Mouse (Mus musculus): ENCODE data around the gene Rad51b.
A peak's percentile ranks its signal among the peaks of the same experiment; 100 is the strongest.

Rad51b gene

GRCm38 (mm10) chr12:79759180-79759902 is 462.3 kb downstream of the Rad51b start:
- no peak for DNase-seq (ENCODE audit: extremely low read depth, low read depth)

GRCm38 (mm10) chr12:79761217-79761616 is 464.1 kb downstream of the Rad51b start:
- DNase-seq (ENCODE audit: extremely low read depth, low read depth) = no peak

- no peak for DNase-seq (ENCODE audit: extremely low read depth, low read depth)
Measured at GRCm38 (mm10) chr12:79762087-79762486, 465.0 kb downstream of the Rad51b start.

GRCm38 (mm10) chr12:79762570-79763275 is 465.6 kb downstream of the Rad51b start:
- no peak for DNase-seq (ENCODE audit: extremely low read depth, low read depth)

- DNase-seq (ENCODE audit: extremely low read depth, low read depth) = no peak
Measured at GRCm38 (mm10) chr12:79766116-79766515, 469.0 kb downstream of the Rad51b start.

- DNase-seq (ENCODE audit: extremely low read depth, low read depth) = no peak
Measured at GRCm38 (mm10) chr12:79768741-79769322, 471.8 kb downstream of the Rad51b start.

GRCm38 (mm10) chr12:79769763-79770162 is 472.7 kb downstream of the Rad51b start:
- DNase-seq (ENCODE audit: extremely low read depth, low read depth) = peak; percentile 35

- no peak for DNase-seq (ENCODE audit: extremely low read depth, low read depth)
Measured at GRCm38 (mm10) chr12:79771194-79771593, 474.1 kb downstream of the Rad51b start.

- DNase-seq (ENCODE audit: extremely low read depth, low read depth) = no peak
Measured at GRCm38 (mm10) chr12:79771741-79772140, 474.7 kb downstream of the Rad51b start.

- DNase-seq (ENCODE audit: extremely low read depth, low read depth) = no peak
Measured at GRCm38 (mm10) chr12:79773246-79773645, 476.2 kb downstream of the Rad51b start.

- no peak for DNase-seq (ENCODE audit: extremely low read depth, low read depth)
Measured at GRCm38 (mm10) chr12:79774571-79774970, 477.5 kb downstream of the Rad51b start.

- DNase-seq (ENCODE audit: extremely low read depth, low read depth) = no peak
Measured at GRCm38 (mm10) chr12:79776828-79777227, 479.7 kb downstream of the Rad51b start.

GRCm38 (mm10) chr12:79780745-79781144 is 483.7 kb downstream of the Rad51b start:
- DNase-seq (ENCODE audit: extremely low read depth, low read depth) = no peak

GRCm38 (mm10) chr12:79781788-79782187 is 484.7 kb downstream of the Rad51b start:
- DNase-seq (ENCODE audit: extremely low read depth, low read depth) = no peak

GRCm38 (mm10) chr12:79782444-79783117 is 485.5 kb downstream of the Rad51b start:
- DNase-seq (ENCODE audit: extremely low read depth, low read depth) = no peak

- no peak for DNase-seq (ENCODE audit: extremely low read depth, low read depth)
Measured at GRCm38 (mm10) chr12:79784159-79784558, 487.1 kb downstream of the Rad51b start.

GRCm38 (mm10) chr12:79785691-79786090 is 488.6 kb downstream of the Rad51b start:
- no peak for DNase-seq (ENCODE audit: extremely low read depth, low read depth)

GRCm38 (mm10) chr12:79787538-79787937 is 490.5 kb downstream of the Rad51b start:
- DNase-seq (ENCODE audit: extremely low read depth, low read depth) = no peak

- no peak for DNase-seq (ENCODE audit: extremely low read depth, low read depth)
Measured at GRCm38 (mm10) chr12:79788340-79788739, 491.3 kb downstream of the Rad51b start.

GRCm38 (mm10) chr12:79789481-79789880 is 492.4 kb downstream of the Rad51b start:
- DNase-seq (ENCODE audit: extremely low read depth, low read depth) = no peak

GRCm38 (mm10) chr12:79793382-79793781 is 496.3 kb downstream of the Rad51b start:
- no peak for DNase-seq (ENCODE audit: extremely low read depth, low read depth)

GRCm38 (mm10) chr12:79794802-79795201 is 497.7 kb downstream of the Rad51b start:
- DNase-seq (ENCODE audit: extremely low read depth, low read depth) = no peak

Measured in MEL-GATA-1-ER (cell line).